Mouse (Mus musculus): ENCODE data around the gene Krtap12-1. TPM values are rescaled to one million over a fixed set of nuclear protein-coding genes. Genes with fewer than 3 reads are reported as not detected.

Krtap12-1 gene
- not detected for polyA plus RNA-seq (2017; shearing (Covaris generic))

GRCm38 (mm10) chr10:77720299-77720698 lies at the start of gene Krtap12-1:
TSS of gene Krtap12-1 (plus strand) at chr10:77720599.

GRCm38 (mm10) chr10:77685895-77686664 lies 34.3 kb upstream of the Krtap12-1 start, which contains the start of gene Tspear:
TSS of gene Tspear (plus strand) at chr10:77686569.

GRCm38 (mm10) chr10:77690356-77690807 lies 30.0 kb upstream of the Krtap12-1 start, which contains the start of gene Gm19402:
TSS of gene Gm19402 (minus strand) at chr10:77690757.

GRCm38 (mm10) chr10:77697133-77697532 lies 23.3 kb upstream of the Krtap12-1 start, which contains the start of gene Gm9508:
TSS of gene Gm9508 (minus strand) at chr10:77697233.

GRCm38 (mm10) chr10:77706326-77706725 lies 14.1 kb upstream of the Krtap12-1 start, which contains the start of gene Gm10272:
TSS of gene Gm10272 (plus strand) at chr10:77706626.

GRCm38 (mm10) chr10:77711157-77711556 lies 9.2 kb upstream of the Krtap12-1 start, which contains the start of gene Gm10024:
TSS of gene Gm10024 (plus strand) at chr10:77711457.

GRCm38 (mm10) chr10:77715507-77715906 lies 4.9 kb upstream of the Krtap12-1 start, which contains the start of gene Gm10142:
TSS of gene Gm10142 (plus strand) at chr10:77715807.

GRCm38 (mm10) chr10:77726186-77726585 lies 5.8 kb downstream of the Krtap12-1 start, which contains the start of gene Gm10100:
TSS of gene Gm10100 (plus strand) at chr10:77726486.

GRCm38 (mm10) chr10:77741924-77742688 lies 21.7 kb downstream of the Krtap12-1 start, which contains the start of gene Gm18596:
TSS of gene Gm18596 (minus strand) at chr10:77742638.

GRCm38 (mm10) chr10:77751254-77751653 lies 30.9 kb downstream of the Krtap12-1 start, which contains the start of gene Gm9736:
TSS of gene Gm9736 (minus strand) at chr10:77751354.

GRCm38 (mm10) chr10:77759582-77759981 lies 39.2 kb downstream of the Krtap12-1 start, which contains the start of gene Gm3233:
TSS of gene Gm3233 (minus strand) at chr10:77759682.

Other genes with a start within 250 kb of the Krtap12-1 start
- 10 to 100 TPM; 49.3 to 61.8 TPM for gene Fam207a, start 204.8 kb upstream of the Krtap12-1 start, polyA plus RNA-seq (2017; shearing (Covaris generic))
- 100 to 1,000 TPM; 393 to 587 TPM for gene Itgb2, start 190.3 kb upstream of the Krtap12-1 start, polyA plus RNA-seq (2017; shearing (Covaris generic))
- gene Pttg1ip, start 138.9 kb upstream of the Krtap12-1 start, polyA plus RNA-seq (2017; shearing (Covaris generic)) = 10 to 100 TPM; 80.5 to 89.8 TPM
- 100 to 1,000 TPM; 101 to 149 TPM for gene Sumo3, start 114.5 kb upstream of the Krtap12-1 start, polyA plus RNA-seq (2017; shearing (Covaris generic))
- not detected for gene Gm49325, start 114.4 kb upstream of the Krtap12-1 start, polyA plus RNA-seq (2017; shearing (Covaris generic))
- 10 to 100 TPM; 44.2 to 47.5 TPM for gene Ube2g2, start 98.3 kb upstream of the Krtap12-1 start, polyA plus RNA-seq (2017; shearing (Covaris generic))
- gene Tspear, start 34.0 kb upstream of the Krtap12-1 start, polyA plus RNA-seq (2017; shearing (Covaris generic)) = under 1 TPM; 0.29 to 0.33 TPM
- gene Gm19402, start 29.8 kb upstream of the Krtap12-1 start, polyA plus RNA-seq (2017; shearing (Covaris generic)) = not detected
- gene Gm9508, start 23.4 kb upstream of the Krtap12-1 start, polyA plus RNA-seq (2017; shearing (Covaris generic)) = not detected
- gene Gm10272, start 14.0 kb upstream of the Krtap12-1 start, polyA plus RNA-seq (2017; shearing (Covaris generic)) = not detected
- under 1 TPM in 1 of 2 experiments, not detected in 1; 0.65 TPM for gene Gm10024, start 9.1 kb upstream of the Krtap12-1 start, polyA plus RNA-seq (2017; shearing (Covaris generic))
- gene Gm10142, start 4.8 kb upstream of the Krtap12-1 start, polyA plus RNA-seq (2017; shearing (Covaris generic)) = not detected
- gene Gm10100, start 5.9 kb downstream of the Krtap12-1 start, polyA plus RNA-seq (2017; shearing (Covaris generic)) = not detected
- not detected for gene Gm18596, start 22.0 kb downstream of the Krtap12-1 start, polyA plus RNA-seq (2017; shearing (Covaris generic))
- not detected for gene Gm9736, start 30.8 kb downstream of the Krtap12-1 start, polyA plus RNA-seq (2017; shearing (Covaris generic))
- gene Gm3233, start 39.1 kb downstream of the Krtap12-1 start, polyA plus RNA-seq (2017; shearing (Covaris generic)) = not detected
- gene Gm3238, start 50.7 kb downstream of the Krtap12-1 start, polyA plus RNA-seq (2017; shearing (Covaris generic)) = not detected
- not detected for gene Gm7138, start 56.3 kb downstream of the Krtap12-1 start, polyA plus RNA-seq (2017; shearing (Covaris generic))
- not detected for gene Gm3250, start 61.9 kb downstream of the Krtap12-1 start, polyA plus RNA-seq (2017; shearing (Covaris generic))
- not detected for gene Gm7137, start 67.6 kb downstream of the Krtap12-1 start, polyA plus RNA-seq (2017; shearing (Covaris generic))
- gene Gm9639, start 74.5 kb downstream of the Krtap12-1 start, polyA plus RNA-seq (2017; shearing (Covaris generic)) = not detected
- gene Gm19668, start 78.5 kb downstream of the Krtap12-1 start, polyA plus RNA-seq (2017; shearing (Covaris generic)) = not detected
- not detected for gene Gm9507, start 91.2 kb downstream of the Krtap12-1 start, polyA plus RNA-seq (2017; shearing (Covaris generic))
- gene Gm2696, start 94.1 kb downstream of the Krtap12-1 start, polyA plus RNA-seq (2017; shearing (Covaris generic)) = not detected
- gene Krtap10-4, start 106.5 kb downstream of the Krtap12-1 start, polyA plus RNA-seq (2017; shearing (Covaris generic)) = under 1 TPM in 1 of 2 experiments, not detected in 1; 0.21 TPM
- not detected for gene Krtap10-10, start 115.3 kb downstream of the Krtap12-1 start, polyA plus RNA-seq (2017; shearing (Covaris generic))
- not detected for gene Gm36176, start 126.2 kb downstream of the Krtap12-1 start, polyA plus RNA-seq (2017; shearing (Covaris generic))
- gene Gm10318, start 132.3 kb downstream of the Krtap12-1 start, polyA plus RNA-seq (2017; shearing (Covaris generic)) = not detected
- gene Gm3285, start 141.4 kb downstream of the Krtap12-1 start, polyA plus RNA-seq (2017; shearing (Covaris generic)) = not detected
- under 1 TPM in 1 of 2 experiments, not detected in 1; 0.22 TPM for gene Lrrc3, start 181.9 kb downstream of the Krtap12-1 start, polyA plus RNA-seq (2017; shearing (Covaris generic))
- gene Trpm2, start 250.0 kb downstream of the Krtap12-1 start, polyA plus RNA-seq (2017; shearing (Covaris generic)) = 1 to 10 TPM; 1.2 to 1.7 TPM

Data from activated CD4-positive, CD25-positive, alpha-beta regulatory T cell (primary cell).